In the genomic region with DNA sequence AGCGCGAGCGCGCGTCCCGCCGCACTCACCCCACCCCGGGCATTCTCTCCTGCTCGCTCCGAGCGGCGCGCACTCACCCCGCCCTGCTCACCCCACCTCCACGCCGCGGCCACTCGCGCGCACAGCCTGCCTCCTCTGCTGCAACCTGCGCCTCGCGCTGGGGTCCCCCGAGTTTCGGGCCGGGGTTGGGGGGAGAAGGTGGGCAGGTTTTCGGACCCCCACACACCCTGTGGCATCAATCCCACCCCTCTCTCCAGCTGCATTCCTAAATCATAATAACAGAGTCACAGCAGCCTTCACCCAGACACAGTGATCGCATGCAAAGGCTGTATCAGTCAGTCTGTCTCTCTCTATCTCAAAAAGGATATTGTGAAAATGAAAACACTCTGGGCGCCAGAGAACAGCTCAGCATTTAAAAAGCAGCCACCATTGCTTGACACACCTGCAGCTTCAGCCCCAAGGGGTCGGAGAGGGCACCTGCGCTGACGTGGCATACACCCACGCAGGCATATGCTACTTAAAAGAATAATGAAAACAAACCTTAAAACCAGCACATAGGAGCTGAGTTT, we compare ENCODE assay signal across 8 mouse cellular contexts. TPM values are rescaled to one million over a fixed set of nuclear protein-coding genes. Genes with fewer than 3 reads are reported as not detected.
DNase-seq lines count a peak whose midpoint lies in the region; ATAC-seq and TF ChIP-seq lines count a peak whose summit lies in the region.

A gene (minus strand): TSS at position 351 of the 569 bp plus-strand sequence.

- no peak for DNase-seq in Patski (ENCODE audit: low read depth, low spot score)
- DNase-seq in cerebellum, adult 9-10 months, result peak; percentile 83
- peak; percentile 59 to 69 for DNase-seq in frontal cortex, postnatal 14 days (ENCODE audit: low spot score in 2 of 2)
- peak in 1 of 2 experiments; percentile 61 for DNase-seq in layer of hippocampus, adult 8-10 months (ENCODE audit: low spot score in 2 of 2)
- peak; percentile 54 to 63 for DNase-seq in lung, adult 18-20 months
- DNase-seq in ovary, postnatal 10 days (ENCODE audit: low spot score), result peak; percentile 54
- peak; percentile 62 for DNase-seq in urinary bladder, postnatal 14 days (ENCODE audit: low spot score)

- ATAC-seq in Patski, result peak; percentile 41
- 0 out of 4 replicates have a peak, but pooled peaks have one; percentile 20 to 38 for ATAC-seq in hematopoietic stem cell, adult 5-6 weeks (replicated peaks in 1 of 2; ENCODE audit: insufficient read depth in 1 of 2, low FRiP score in 2 of 2, low TSS enrichment in 1 of 2, low read depth in 1 of 2, poor library complexity in 2 of 2, severe bottlenecking in 2 of 2)

- no peaks in the 10 kb centered on the region for H3K27me3 ChIP-seq in Patski

- no peak for TF ChIP-seq CTCF in Patski (IDR thresholded peaks at IDR 0.05)

- CTCF ChIA-PET in Patski (lab: Charles Lee), result interaction anchor here (1.5 to 1.8 kb wide), 2 partner anchors 18 to 51 kb away, joined by 3 to 7 read pairs; no protein-coding TSS in a partner anchor

- POLR2A ChIA-PET in Patski (lab: Charles Lee), result interaction anchor here (0.7 kb wide), 1 partner anchor 157 kb away, joined by 3 read pairs; no protein-coding TSS in a partner anchor

- in situ Hi-C loops in Patski (cut with MboI; ENCODE audit: low pct_unique_long_range_greater_than_20kb), result no loop called here

RNA-seq across cellular contexts. Expression of the gene that starts here (rescaled TPM):
- 29.5 TPM for polyA plus RNA-seq in Patski (2021)
- total RNA-seq in hematopoietic stem cell, adult 5-6 weeks (2017), result 1.1 and 1.2 TPM in 2 replicates
- total RNA-seq in layer of hippocampus, adult 8-10 months (2022), result 100 to 1,000 TPM; 325 to 344 (median 335) TPM

Comparison
In these comparisons a context has a peak if more than half of its experiments do, and no peak if none do; other contexts are left out.
1. RNA of the gene that starts here (total RNA-seq): 325 to 344 TPM in layer of hippocampus, adult 8-10 months; 1.1 to 1.2 TPM in hematopoietic stem cell, adult 5-6 weeks; every median in the first group is over 100 times any median in the second.